Mouse (Mus musculus) G1E (cell line): ENCODE data around the gene Pcsk4.

ENCODE experiments used
- CTCF ChIP-seq: IDR thresholded peaks from 2 replicates; pipeline ENCODE4 v1.5.1; 2012; ENCODE audit warnings: low read depth, low read length, inconsistent platforms, mixed read lengths
- GATA1 ChIP-seq: IDR thresholded peaks from 2 replicates; pipeline ENCODE4 v1.6.1; 2012; ENCODE audit warnings: borderline replicate concordance, low read length, inconsistent platforms, mixed read lengths

GRCm38 (mm10) chr10:80325045-80325444 is 4.3 kb downstream of the Pcsk4 start:
- TF ChIP-seq CTCF = no peak
- no peak for TF ChIP-seq GATA1
